Mouse (Mus musculus): ENCODE measurements around the gene Epb41. TPM values are rescaled to one million over a fixed set of nuclear protein-coding genes. Genes with fewer than 3 reads are reported as not detected.
A peak's percentile ranks its signal among the peaks of the same experiment; 100 is the strongest.

The Epb41 gene
- polyA plus RNA-seq, 2 experiments = 113 to 153 TPM

- DNase-seq (ENCODE audit: low read depth in 3 of 3, low spot score in 3 of 3) (no peak), ATAC-seq (ENCODE audit: insufficient read depth) (no peak)
- no peak overlapping the region for H3K9ac ChIP-seq (replicated peaks)
- H3K27ac ChIP-seq = no peak overlapping the region
- no peaks in the 10 kb centered on the region for H3K27me3 ChIP-seq (ENCODE audit: control insufficient read depth, insufficient read depth, low read length)
- no peaks in the 10 kb centered on the region for H3K9me3 ChIP-seq (ENCODE audit: control insufficient read depth, low read length)
- H3K4me1 ChIP-seq (replicated peaks; ENCODE audit: control insufficient read depth in 2 of 2, insufficient read depth in 2 of 2, low read length in 1 of 2) = 0 out of 4 replicates have a peak, but pooled peaks cover 0 to 3% of the 10 kb centered on the region in 2 experiments
- no peak overlapping the region for H3K4me2 ChIP-seq (ENCODE audit: low read depth)
- H3K4me3 ChIP-seq (ENCODE audit: insufficient read depth in 1 of 2, low read depth in 2 of 2, low read length in 2 of 2) = no peak overlapping the region
- WGBS (ENCODE audit: insufficient replicate concordance) = 96% methylated on average over 4 of the region's 4 CpGs
- TF ChIP-seq CTCF (IDR thresholded peaks at IDR 0.05; ENCODE audit: low read depth) (no peak), EP300 (IDR thresholded peaks at IDR 0.05; ENCODE audit: low read depth) (no peak)
- H3K36me3 ChIP-seq (replicated peaks; ENCODE audit: control insufficient read depth, insufficient read depth, low read depth) = peaks cover 87% of the 10 kb centered on the region
Measured at GRCm38 (mm10) chr4:131940846-131941245, 134.3 kb downstream of the Epb41 start.

DNA sequence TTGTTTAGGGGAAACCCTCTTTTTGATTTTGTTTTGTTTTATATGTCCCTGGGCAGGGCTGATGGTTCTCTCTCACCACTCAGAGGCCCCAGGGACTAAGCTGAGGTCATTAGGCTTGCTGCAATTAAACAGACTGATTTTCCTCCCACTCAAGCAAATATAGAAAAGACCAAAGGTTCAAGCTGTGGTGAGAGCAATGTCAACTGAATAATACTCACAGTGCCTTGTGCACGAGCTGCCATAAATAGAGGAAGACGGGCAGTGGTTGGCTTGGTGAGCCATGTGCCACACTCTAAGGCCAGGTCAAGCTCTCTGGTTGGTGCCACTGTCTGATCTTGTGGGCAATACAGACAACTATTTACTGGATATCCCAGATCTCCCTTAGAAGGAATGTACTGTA lies 135.7 kb downstream of the Epb41 start:
- peaks cover 89% of the 10 kb centered on the region for H3K36me3 ChIP-seq (replicated peaks; ENCODE audit: control insufficient read depth, insufficient read depth, low read depth)
- H3K27ac ChIP-seq = no peak overlapping the region
- TF ChIP-seq EP300 (IDR thresholded peaks at IDR 0.05; ENCODE audit: low read depth) (no peak), CTCF (IDR thresholded peaks at IDR 0.05; ENCODE audit: low read depth) (no peak)
- no peak overlapping the region for H3K9ac ChIP-seq (replicated peaks)
- no peak overlapping the region for H3K4me3 ChIP-seq (ENCODE audit: insufficient read depth in 1 of 2, low read depth in 2 of 2, low read length in 2 of 2)
- no peak for DNase-seq (ENCODE audit: low read depth in 3 of 3, low spot score in 3 of 3)
- 75% methylated on average over 2 of the region's 2 CpGs for WGBS (ENCODE audit: insufficient replicate concordance)
- 0 out of 4 replicates have a peak, but pooled peaks cover 0 to 3% of the 10 kb centered on the region in 2 experiments for H3K4me1 ChIP-seq (replicated peaks; ENCODE audit: control insufficient read depth in 2 of 2, insufficient read depth in 2 of 2, low read length in 1 of 2)
- H3K4me2 ChIP-seq (ENCODE audit: low read depth) = no peak overlapping the region
- ATAC-seq (ENCODE audit: insufficient read depth) = no peak
- no peaks in the 10 kb centered on the region for H3K27me3 ChIP-seq (ENCODE audit: control insufficient read depth, insufficient read depth, low read length)
- no peaks in the 10 kb centered on the region for H3K9me3 ChIP-seq (ENCODE audit: control insufficient read depth, low read length)

DNA sequence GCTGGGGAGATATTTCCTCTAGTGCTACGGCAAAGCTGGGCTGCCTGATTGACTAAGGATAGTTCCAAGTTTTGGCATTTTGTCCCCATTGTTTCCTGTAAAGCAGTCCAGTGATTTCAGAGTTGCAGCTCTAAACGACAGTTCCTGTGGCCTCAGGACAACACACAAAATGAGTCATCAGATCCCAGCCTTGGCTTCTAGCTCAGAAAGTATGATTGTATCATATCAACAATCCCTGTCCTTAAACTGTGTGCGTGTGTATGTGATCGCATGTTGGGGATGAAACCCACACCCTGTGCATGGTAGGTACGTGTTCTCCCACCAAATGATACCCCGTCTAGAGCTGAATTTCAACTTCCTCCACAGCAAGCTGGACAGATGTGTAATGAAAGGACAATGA lies 146.0 kb downstream of the Epb41 start:
- DNase-seq (ENCODE audit: low read depth in 3 of 3, low spot score in 3 of 3) = no peak
- Histone ChIP-seq H3K9ac (replicated peaks) (no peak overlapping the region), H3K27ac (no peak overlapping the region), H3K4me1 (replicated peaks; ENCODE audit: control insufficient read depth in 2 of 2, insufficient read depth in 2 of 2, low read length in 1 of 2) (no peaks in the 10 kb centered on the region), H3K4me3 (ENCODE audit: insufficient read depth in 1 of 2, low read depth in 2 of 2, low read length in 2 of 2) (no peak overlapping the region), H3K27me3 (ENCODE audit: control insufficient read depth, insufficient read depth, low read length) (no peaks in the 10 kb centered on the region; the same call in 1 of the 2 replicates), H3K4me2 (ENCODE audit: low read depth) (no peak overlapping the region), H3K36me3 (replicated peaks; ENCODE audit: control insufficient read depth, insufficient read depth, low read depth) (peaks cover 97% of the 10 kb centered on the region), H3K9me3 (ENCODE audit: control insufficient read depth, low read length) (no peaks in the 10 kb centered on the region)
- WGBS (ENCODE audit: insufficient replicate concordance) = 82% methylated on average over 6 of the region's 6 CpGs
- TF ChIP-seq EP300 (IDR thresholded peaks at IDR 0.05; ENCODE audit: low read depth) (no peak), CTCF (IDR thresholded peaks at IDR 0.05; ENCODE audit: low read depth) (no peak)
- ATAC-seq (ENCODE audit: insufficient read depth) = no peak

GRCm38 (mm10) chr4:131924096-131924810 lies 150.9 kb downstream of the Epb41 start:
- H3K36me3 ChIP-seq (replicated peaks; ENCODE audit: control insufficient read depth, insufficient read depth, low read depth) = peaks cover 68% of the 10 kb centered on the region
- H3K27me3 ChIP-seq (ENCODE audit: control insufficient read depth, insufficient read depth, low read length) = peaks cover 40% of the 10 kb centered on the region

DNA sequence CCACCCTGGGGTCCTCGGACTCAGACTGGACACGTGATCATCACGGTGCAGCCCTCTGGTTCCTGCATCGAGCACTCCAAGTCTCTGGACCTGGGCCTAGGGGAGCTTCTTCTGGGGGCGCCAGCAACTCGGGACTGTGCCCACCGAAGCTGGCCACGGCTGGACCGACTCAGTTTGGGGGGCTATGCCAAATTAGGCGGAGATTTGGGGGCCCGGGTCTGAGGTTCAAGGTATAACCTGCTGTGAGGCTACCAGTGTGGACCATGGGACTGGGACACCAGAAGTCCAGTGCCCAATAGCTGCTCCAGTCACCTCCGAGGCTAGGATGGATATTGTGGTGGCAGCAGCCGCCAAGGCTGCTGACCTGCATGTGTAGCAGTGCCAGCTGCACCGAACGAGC lies 152.7 kb downstream of the Epb41 start:
- Histone ChIP-seq H3K4me3 (ENCODE audit: insufficient read depth in 1 of 2, low read depth in 2 of 2, low read length in 2 of 2) (peak overlapping the region in 1 of 2 experiments; percentile 46; a peak in 2 of 4 replicates), H3K36me3 (replicated peaks; ENCODE audit: control insufficient read depth, insufficient read depth, low read depth) (peaks cover 49% of the 10 kb centered on the region), H3K9me3 (ENCODE audit: control insufficient read depth, low read length) (no peaks in the 10 kb centered on the region), H3K4me2 (ENCODE audit: low read depth) (peak overlapping the region; percentile 58), H3K4me1 (replicated peaks; ENCODE audit: control insufficient read depth in 2 of 2, insufficient read depth in 2 of 2, low read length in 1 of 2) (peaks cover 0 to 4% of the 10 kb centered on the region in 2 experiments; a peak in 1 of 4 replicates), H3K9ac (replicated peaks) (no peak overlapping the region), H3K27me3 (ENCODE audit: control insufficient read depth, insufficient read depth, low read length) (peaks cover 56% of the 10 kb centered on the region), H3K27ac (no peak overlapping the region)
- ATAC-seq (ENCODE audit: insufficient read depth) (no peak), DNase-seq (ENCODE audit: low read depth in 3 of 3, low spot score in 3 of 3) (no peak)
- TF ChIP-seq CTCF (IDR thresholded peaks at IDR 0.05; ENCODE audit: low read depth) = no peak
- WGBS (ENCODE audit: insufficient replicate concordance) = 63% methylated on average over 15 of the region's 15 CpGs

More at GRCm38 (mm10) chr4:131924096-131924810, 150.9 kb downstream of the Epb41 start:
- Histone ChIP-seq H3K9me3 (ENCODE audit: control insufficient read depth, low read length) (no peaks in the 10 kb centered on the region), H3K4me3 (ENCODE audit: insufficient read depth in 1 of 2, low read depth in 2 of 2, low read length in 2 of 2) (no peak overlapping the region), H3K27ac (no peak overlapping the region), H3K9ac (replicated peaks) (no peak overlapping the region), H3K4me1 (replicated peaks; ENCODE audit: control insufficient read depth in 2 of 2, insufficient read depth in 2 of 2, low read length in 1 of 2) (peaks cover 0 to under 1% of the 10 kb centered on the region in 2 experiments; a peak in 1 of 4 replicates), H3K4me2 (ENCODE audit: low read depth) (no peak overlapping the region)
- DNase-seq (ENCODE audit: low read depth in 3 of 3, low spot score in 3 of 3) (no peak), ATAC-seq (ENCODE audit: insufficient read depth) (no peak)
- TF ChIP-seq EP300 (IDR thresholded peaks at IDR 0.05; ENCODE audit: low read depth) = no peak
- TF ChIP-seq CTCF (IDR thresholded peaks at IDR 0.05; ENCODE audit: low read depth) = no peak
- 83% methylated on average over 6 of the region's 6 CpGs for WGBS (ENCODE audit: insufficient replicate concordance)
